Mouse (Mus musculus) ES-E14 (cell line): ENCODE measurements around the gene Kank2.

ENCODE experiments used
- CHD2 ChIP-seq: IDR thresholded peaks from 2 replicates; pipeline ENCODE4 v1.6.1; 2014; ENCODE audit warnings: mild to moderate bottlenecking, low read depth, low read length, inconsistent platforms
- HCFC1 ChIP-seq: IDR thresholded peaks from 2 replicates; pipeline ENCODE4 v1.6.1; 2012; ENCODE audit warnings: low read length, inconsistent platforms, borderline replicate concordance; ENCODE audit not compliant: insufficient read depth
- MAFK ChIP-seq: IDR thresholded peaks from 2 replicates; pipeline ENCODE4 v1.6.1; 2014; ENCODE audit warnings: mild to moderate bottlenecking, low read depth, low read length, inconsistent platforms; ENCODE audit not compliant: insufficient read depth
- ZC3H11A ChIP-seq: IDR thresholded peaks from 2 replicates; pipeline ENCODE4 v1.6.1; 2012; ENCODE audit warnings: low read depth, mild to moderate bottlenecking, inconsistent platforms, low read length, borderline replicate concordance

DNA sequence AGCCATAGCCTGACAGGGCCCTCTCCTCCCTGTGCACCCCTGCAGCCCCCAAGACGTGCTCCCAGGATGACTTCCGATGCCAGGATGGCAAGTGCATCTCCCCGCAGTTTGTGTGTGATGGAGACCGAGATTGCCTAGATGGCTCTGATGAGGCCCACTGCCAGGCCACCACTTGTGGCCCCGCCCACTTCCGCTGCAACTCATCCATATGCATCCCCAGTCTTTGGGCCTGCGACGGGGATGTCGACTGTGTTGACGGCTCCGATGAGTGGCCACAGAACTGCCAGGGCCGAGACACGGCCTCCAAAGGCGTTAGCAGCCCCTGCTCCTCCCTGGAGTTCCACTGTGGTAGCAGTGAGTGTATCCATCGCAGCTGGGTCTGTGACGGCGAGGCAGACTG, 65.1 kb downstream of the Kank2 start:
- TF ChIP-seq ZC3H11A (no peak), MAFK (no peak), HCFC1 (no peak), CHD2 (no peak)
